Mouse (Mus musculus): ENCODE data around the gene Csnk1e. TPM values are rescaled to one million over a fixed set of nuclear protein-coding genes. Genes with fewer than 3 reads are reported as not detected.

The Csnk1e gene
- total RNA-seq, 2 experiments from 2014 or later, result 285 to 296 TPM

DNA sequence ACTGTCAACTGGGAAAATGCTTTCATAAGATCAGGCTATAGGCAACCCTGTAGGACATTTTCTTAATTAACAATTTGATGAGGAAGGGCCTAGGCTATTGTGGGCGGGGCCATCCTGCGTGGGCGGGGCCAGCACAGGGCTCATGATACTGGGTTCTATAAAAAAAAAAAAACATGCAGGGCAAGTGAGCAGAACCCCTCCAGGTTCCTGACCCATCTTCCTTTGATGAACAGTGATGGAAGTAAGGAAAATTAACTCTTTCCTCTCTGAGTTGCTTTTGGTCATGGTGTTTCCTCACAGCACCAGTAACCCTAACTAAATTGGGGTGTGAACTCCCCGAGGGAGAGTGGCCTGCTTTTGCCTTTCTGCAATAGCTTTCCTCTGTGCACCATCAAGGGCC lies 26.8 kb downstream of the Csnk1e start:
- intact Hi-C loops (cut with DNase I), result no loop called here
- DNase-seq, result no peak

DNA sequence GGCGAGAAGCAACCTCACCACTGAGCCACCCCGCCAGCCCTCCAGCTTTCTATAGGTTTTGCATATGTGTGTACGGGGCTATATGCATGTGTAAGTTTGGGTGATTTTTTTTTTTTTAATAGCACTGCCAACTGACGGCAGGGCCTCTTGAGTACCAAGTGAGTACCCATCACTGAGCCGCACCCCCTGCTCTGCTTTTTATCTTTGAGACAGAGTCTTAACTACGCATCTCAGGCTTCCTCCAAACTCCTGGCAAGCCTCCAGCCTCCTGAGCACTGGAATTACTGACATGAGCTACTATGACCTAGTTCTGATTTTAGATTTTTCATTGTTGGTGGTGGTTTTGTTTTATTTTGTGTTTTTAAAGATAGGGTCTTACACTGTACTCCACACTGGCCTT lies 27.9 kb downstream of the Csnk1e start:
- DNase-seq, result no peak

DNA sequence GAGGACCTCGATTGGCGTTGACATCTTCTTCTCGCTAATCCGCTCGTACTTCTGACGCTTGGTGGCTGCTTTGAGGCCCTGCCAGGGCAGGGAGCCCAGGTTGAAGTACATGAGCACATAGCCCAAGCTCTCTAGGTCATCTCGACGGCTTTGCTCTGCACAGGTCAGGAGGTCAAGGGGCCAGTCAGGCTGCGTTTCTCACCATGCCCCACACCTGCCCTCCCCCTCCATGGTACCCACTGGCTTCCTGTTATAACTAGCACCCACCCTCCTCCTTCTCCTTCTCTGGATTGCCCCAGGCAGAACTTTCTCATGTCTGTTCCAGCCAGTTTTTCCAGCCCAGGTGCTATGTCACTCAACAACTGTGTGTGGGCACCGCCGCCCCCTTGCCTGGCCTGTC lies 29.9 kb downstream of the Csnk1e start:
- intact Hi-C loops (cut with DNase I), result no loop called here
- DNase-seq, result no peak

More for the DNA sequence above, 27.9 kb downstream of the Csnk1e start:
- intact Hi-C loops (cut with DNase I), result no loop called here

DNA sequence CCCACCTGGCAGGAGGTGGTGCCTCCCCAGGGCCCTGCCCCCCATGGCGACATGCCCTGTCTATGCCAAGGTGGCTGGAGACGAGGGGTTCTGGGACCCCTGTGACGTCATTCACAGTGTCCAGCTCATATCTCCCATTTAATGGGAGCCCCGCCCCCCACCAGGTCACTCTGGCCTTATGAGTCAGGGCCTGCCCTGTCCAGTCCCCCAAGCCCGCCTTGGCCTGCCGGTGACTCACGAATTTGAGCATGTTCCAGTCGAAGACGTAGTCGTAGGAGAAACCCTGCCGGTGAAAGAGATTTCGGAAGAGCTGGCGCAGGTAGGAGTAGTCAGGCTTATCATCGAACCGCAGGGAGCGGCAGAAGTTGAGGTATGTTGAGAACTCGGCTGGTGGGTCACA lies 30.8 kb downstream of the Csnk1e start:
- no peak for DNase-seq
- intact Hi-C loops (cut with DNase I), result no loop called here

DNA sequence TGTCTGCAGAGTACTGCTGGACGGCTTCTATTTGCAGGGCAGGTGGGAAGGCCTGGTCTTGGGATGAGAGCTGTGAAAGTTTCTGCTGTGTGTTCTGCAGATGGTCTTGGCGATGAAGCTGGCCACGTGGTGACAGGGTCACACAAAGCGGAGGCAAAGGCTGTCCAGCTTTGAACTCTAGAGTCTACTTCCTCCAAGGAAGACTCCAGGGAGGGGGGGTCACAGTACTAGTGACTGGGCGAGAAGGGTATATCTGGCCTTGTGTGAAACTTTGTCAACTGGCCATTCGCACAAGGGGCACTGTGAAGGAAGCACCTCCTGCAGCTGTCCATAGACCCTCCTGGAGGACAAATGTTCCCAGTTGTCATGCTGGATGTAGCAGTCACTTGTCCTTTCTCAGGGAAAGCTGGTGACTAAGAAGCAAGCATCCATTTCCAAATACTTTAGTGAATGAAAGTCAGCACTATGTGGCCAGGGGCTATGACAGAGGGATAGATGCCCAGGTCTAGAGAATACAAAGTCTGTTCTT lies 32.6 kb downstream of the Csnk1e start:
- intact Hi-C loops (cut with DNase I), result no loop called here
- no peak for DNase-seq

DNA sequence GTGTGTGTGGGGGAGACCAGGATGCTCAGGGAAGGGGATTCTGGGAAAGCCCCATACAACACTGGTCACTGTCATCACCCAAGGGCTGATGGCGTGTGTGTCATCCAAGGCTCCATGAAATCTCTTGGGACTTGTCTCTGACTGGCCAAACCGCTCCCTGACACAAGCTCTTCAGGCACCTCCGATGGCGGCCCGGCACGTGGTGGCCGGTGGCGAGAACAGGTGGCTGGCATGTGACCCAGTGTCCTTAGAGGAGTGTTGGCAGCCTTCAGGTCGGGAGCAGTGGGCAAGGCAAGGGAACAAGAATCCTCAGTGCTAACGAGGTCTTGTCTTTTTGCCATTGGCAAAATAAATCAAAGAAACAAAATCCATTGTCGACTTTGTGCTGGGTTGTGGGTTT lies 36.7 kb downstream of the Csnk1e start:
- intact Hi-C loops (cut with DNase I), result no loop called here
- DNase-seq, result no peak

DNA sequence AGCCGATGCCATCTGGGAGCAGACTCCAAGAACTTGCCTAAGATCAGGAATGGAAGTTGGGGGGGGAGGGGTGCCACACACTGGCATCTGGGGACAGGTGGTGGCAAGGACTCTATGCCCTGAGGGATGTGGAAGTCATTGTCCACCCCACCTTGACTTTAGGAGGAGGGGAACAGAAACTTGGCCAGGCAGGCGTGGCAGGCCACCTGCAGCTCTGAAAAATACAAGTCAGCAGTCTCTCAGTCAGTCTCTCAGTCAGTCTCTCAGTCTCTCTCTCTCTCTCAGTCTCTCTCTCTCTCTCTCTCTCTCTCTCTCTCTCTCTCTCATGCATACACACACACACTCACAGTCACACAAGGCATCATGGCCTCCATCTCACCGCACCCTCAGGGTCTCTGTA lies 37.1 kb downstream of the Csnk1e start:
- intact Hi-C loops (cut with DNase I), result no loop called here
- DNase-seq, result no peak

DNA sequence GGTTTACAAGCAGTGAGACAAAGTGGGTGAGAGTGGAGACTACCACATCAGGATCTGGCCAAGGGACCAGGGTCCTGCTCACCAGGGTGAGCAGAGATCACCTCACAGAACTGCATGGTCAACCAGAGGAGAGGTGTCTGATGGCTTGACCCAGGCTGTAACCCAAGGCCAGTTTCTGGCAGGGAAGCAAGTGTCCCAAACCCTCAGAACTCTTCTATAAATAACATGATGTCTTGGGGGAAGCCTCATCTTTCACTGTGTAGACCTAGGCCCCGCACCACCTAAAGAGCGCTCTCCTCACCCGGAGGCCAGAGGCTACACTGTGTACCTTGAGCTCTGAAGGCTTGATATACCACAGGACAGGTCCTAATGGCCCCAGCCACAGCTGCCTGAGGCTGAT lies 38.0 kb downstream of the Csnk1e start:
- intact Hi-C loops (cut with DNase I), result no loop called here

DNA sequence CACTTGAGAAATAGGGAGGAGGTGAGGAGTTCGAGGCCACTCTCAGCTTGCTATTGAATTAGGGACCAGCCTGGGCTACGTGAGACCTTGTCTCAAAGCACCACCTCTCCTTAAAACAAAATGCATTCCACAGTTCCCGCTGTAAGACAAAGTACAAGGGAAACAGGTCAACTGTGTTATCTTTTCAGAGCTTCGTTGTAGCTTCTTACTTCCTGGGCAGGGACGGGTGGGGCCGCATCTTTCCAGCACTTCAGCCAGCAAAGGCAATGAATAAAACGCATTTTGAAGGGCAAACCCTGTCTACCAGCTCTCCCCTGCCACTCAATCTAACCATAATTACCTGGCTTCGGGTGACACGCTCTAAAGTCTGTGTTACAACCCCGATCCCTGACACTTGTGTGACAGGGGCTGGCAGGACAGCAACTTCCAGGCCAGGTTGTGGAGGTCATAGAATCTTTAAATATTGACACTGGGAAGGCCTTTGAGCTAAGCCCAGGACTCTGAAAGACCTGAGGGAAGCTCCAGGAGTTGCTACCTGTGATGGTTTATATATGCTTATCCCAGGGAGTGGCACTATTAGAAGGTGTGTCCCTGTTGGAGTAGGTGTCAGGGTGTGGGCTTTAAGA lies 38.8 kb downstream of the Csnk1e start:
- DNase-seq, result no peak
- intact Hi-C loops (cut with DNase I), result no loop called here

More for the DNA sequence above, 38.0 kb downstream of the Csnk1e start:
- no peak for DNase-seq

DNA sequence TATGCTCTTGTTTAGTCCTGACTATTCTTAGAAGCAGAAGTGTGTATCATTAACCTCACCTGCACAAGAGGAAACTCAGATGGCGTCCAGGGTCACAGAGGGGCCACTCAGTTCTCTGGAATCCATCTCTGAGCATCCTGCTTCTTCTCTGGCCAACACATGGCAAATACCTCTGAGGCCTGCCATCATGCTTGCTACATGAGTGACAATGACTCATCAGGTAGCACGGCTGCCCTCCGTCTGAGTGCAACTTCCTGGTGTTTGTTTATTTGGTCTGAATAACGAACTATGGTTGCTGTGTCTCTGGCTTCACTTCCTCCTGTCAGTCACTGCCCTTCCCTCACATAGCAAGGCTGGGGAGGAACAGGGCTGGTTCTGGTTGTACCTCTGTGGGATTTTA lies 40.9 kb downstream of the Csnk1e start:
- intact Hi-C loops (cut with DNase I), result no loop called here
- DNase-seq, result no peak

DNA sequence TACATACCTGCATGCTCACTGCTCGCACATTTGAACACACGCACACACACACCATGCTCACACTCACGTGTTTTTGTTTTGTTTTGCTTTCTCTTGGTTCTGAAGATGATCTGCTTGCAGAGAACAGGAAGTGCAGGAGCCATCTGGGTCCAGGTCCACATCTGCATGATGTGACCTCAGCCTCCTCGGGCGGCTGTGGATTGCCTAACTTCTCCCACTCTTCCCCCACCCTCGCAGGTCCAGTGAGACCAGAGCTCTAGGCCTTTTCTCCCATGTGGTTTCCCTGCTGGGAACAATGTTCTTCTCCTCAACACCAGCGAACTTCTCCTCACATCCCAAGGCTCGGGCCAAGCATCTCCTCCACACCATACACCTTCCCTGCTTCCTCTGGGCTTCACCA lies 41.6 kb downstream of the Csnk1e start:
- intact Hi-C loops (cut with DNase I), result no loop called here
- no peak for DNase-seq

DNA sequence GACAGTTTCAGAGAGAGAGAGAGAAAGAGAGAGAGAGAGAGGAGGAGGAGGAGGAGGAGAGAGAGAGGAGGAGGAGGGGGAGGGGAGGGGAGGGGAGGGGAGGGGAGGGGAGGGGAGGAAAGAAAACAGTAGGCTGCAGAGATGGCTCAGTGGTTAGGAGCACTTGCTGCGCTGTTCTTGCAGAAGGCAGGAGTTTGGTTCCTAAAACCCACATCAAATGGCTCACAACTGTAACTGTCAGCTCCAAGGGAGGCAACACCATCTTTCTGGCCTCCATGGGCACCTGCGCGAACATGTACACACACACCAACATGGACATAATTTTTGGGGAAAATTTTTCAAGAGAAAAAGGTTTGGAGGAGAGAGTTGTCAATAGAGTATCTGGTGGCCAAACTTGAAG lies 42.2 kb downstream of the Csnk1e start:
- no peak for DNase-seq
- intact Hi-C loops (cut with DNase I), result no loop called here

DNA sequence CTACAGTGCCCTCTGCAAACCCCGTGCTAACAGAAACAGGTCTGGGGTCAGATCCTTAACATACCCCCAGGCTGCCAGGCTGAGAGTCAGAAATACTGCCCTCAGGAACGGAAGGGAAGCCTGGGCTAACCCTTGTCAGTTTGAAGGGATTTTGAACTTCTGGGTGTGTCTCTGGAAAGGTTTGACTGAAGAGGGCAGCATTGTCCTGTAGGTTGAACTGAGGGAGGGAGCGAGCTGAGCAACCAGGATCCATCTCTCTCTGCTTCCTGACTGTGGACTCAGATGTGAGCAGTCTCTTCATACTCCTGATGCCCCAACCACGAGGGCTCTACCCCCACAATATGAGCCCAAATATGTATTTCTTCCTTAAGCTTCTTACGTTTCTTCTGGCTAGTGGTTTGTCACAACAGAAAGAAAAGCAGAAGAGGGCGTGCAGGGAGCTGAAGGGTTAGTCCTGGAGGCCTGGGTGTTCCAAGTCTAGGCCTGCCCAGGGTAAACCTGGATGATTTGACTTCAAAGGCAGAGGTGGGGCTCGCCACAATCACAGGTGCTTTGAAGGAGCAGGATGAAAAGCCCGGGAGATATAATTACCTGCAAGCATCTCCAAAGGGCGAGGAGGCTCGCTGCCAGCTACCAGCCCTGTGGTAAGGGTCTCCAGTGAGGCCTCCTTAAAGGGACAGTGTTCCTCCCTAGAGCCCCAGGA lies 43.9 kb downstream of the Csnk1e start:
- DNase-seq, result no peak
- intact Hi-C loops (cut with DNase I), result no loop called here

DNA sequence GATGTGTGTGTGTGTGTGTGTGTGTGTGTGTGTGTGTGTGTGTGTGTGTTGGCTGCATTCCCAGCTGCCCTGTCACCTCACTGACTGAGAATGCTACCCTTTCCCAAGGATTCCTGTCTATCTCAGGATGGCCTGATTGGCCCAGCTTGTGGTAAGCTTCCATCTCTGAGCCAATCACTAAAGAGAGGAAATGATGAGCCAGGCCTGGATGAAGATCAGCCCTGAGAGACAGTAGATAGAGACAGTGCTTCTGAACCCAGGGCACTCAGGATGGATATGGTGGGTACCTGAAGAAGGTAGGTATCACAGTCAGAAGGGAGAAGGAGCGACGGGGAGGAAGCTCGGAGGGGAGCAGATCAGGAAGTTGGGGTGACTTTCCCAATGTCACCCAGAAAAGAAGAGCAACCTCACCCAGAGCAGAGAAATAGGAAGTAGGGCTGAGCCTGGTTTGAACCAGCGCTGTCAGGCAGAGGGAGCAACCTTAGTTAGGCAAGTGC lies 46.2 kb downstream of the Csnk1e start:
- DNase-seq, result no peak
- intact Hi-C loops (cut with DNase I), result no loop called here

DNA sequence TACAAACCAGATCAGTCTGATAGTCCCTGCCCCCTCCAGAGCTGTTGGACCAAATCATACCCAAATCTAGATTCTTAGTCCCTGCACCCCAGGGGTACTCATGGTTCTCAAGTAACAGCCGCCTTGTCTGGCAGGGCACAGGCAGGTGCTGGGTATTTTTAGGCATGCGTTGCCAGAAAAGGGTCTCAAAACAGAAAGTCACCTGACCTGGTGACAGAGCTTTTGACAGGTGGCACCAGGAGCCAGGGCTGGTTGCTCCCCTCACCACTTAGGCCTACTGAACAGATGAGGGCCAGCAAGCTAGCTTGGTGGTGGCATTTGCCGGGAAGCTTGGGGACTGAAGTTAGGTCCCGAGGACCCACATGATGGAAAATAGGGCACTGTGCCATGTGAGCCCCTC lies 48.8 kb downstream of the Csnk1e start:
- DNase-seq, result no peak
- intact Hi-C loops (cut with DNase I), result no loop called here

DNA sequence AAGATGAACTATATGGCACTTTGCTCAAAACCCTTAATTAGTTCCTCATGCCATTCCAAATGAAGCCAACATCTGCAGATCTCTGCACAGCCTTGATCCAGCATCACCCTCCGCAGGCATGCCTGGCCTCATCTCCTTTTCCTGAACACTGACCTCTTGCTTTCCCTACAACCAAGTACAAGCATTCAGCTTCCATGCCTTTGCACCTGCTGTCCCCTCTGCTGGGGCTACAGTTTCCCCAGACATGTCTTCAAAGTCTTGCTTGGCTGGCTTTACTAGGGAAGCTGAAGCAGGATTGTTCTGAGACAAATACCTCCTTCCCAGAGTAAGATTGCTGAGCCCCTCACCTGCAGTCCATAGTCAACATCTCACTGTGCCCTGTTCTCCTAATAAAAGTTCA lies 51.1 kb downstream of the Csnk1e start:
- DNase-seq, result no peak

DNA sequence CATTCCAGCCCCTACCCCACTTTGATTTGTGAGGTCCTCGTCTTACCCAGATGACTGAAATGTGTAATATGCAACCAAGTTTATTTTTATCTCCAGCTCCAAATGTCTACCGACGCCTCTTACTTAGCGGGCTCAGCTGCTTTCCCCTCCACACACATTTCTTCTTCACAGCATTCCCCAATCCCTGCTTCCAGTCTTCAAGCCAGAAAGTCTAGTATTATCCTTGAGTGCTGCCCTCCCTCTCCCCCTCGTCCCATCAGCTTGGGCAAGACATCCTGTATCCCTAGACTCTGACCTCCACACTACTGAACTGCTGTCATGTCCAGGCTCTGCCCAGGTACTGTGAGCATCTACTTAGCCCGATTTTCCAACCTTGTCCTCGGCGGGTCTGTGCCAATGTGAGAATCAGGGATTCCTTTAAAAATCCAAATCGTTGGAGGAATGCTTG lies 51.6 kb downstream of the Csnk1e start:
- intact Hi-C loops (cut with DNase I), result no loop called here
- DNase-seq, result no peak

More for the DNA sequence above, 51.1 kb downstream of the Csnk1e start:
- intact Hi-C loops (cut with DNase I), result no loop called here

DNA sequence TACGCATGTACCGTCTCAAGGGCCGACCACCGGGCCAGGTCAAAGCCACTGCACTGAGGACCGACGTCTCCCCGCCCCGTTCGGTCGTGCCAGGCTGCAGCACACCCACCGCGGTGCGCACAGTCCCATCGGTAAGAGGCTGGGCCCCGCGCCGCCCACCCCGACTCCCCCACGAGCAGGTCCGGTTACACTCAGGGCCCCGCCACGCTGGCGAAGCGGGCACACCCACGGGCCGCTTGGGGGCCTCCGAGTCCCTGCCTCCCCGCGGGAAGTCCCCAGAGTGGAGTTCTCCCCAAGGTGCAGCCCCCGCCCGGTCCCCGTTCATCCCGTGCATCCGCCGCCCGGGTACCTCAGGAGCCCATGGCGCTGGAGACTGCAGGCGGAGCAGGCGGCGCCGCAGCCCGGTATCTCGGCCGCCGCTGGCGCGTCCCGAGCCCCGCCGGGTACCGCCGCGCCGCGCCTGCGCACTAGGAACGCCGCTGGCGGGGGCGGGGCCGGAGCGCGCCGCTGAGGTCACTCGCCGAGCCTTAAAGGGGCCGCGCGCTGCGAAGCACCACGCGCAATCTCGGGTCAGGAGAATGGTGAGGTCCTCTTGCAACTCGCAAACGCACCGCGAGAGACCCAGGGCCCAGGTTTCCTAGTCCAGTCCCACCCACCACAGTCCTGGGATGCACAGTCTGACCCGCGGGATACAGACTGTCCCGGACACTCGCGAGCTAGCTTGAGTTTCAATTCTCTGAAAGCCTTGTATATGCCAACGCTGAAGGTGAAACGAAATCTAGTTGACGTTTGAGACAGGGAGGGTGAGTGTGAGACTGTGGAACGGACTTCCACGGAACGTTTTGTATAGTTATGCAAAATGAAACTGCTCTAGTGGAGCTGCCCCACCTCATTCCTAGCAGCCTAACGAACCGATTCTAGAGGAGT lies 52.3 kb downstream of the Csnk1e start, which contains the start of gene Tmem184b:
Gene Tmem184b, minus strand, starts transcription at position 734 of the 927 bp plus-strand sequence.
- DNase-seq, result peak; percentile 88
- intact Hi-C loops (cut with DNase I), result no loop called here

DNA sequence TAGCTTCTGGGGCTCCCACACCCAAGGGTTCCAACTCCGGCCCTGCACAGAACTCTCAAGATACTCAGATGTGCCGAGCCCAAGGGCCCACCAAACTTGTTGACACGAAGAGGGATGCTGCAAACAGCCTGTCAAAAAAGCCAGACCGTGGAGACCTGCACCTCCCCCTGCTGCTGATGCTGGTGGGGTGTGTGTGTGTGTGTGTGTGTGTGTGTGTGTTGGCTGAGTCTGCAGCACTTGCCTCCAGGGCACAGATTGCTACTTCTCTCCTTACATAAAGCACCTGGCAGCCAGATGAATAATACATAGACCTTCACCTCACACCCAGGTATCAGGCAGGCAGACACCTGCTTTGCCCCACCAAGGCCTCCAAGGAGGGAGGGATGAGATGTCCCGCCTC lies 53.2 kb downstream of the Csnk1e start:
- intact Hi-C loops (cut with DNase I), result no loop called here
- DNase-seq, result no peak

DNA sequence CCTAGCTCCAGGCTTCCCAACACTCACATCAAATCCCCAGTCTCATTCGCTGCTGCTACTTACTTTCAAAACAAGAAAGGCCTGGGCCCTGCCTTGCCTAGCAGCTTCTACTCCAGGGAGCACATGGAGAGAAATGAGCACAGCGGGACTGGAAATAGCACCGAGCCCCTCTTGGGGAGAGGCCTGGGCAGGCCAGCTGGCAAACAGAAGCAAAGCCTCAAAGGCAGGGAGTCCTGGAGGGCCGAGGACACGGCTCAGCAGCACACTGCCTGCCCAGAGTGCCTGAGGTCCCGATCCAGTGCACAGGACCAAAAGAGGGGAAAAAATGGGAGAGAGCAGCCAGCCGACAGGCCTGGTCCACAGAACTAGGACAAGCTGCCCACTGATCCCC lies 54.4 kb downstream of the Csnk1e start:
- intact Hi-C loops (cut with DNase I), result no loop called here
- DNase-seq, result no peak

Measured in left cerebral cortex, postnatal 4 days (tissue).